Mouse (Mus musculus): ENCODE results near the gene Naif1. TPM values are rescaled to one million over a fixed set of nuclear protein-coding genes. Genes with fewer than 3 reads are reported as not detected.
A peak's percentile ranks its signal among the peaks of the same experiment; 100 is the strongest.

Naif1 gene
- total RNA-seq, 1 experiment from 2014 or later: 4.3 TPM

DNA sequence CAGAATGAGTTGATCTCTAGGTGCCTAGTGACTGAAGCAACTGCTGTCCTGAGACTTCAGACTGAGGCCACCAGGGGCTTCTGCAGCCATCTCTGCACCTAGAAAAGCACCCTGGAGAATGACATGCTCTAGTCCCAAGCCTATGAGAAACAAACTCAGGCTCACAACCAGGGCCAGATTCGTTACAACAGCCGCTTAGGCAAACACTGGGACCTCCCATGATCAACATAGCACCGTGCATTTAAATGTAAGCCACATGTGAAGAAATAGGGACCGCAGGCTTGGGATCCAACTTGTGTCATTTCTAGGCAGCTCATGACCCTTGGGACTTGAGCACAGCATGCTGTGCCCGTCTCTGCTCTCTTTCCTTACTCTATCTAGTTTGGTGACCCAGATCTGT, 22.5 kb upstream of the Naif1 start:
- no peak for DNase-seq

DNA sequence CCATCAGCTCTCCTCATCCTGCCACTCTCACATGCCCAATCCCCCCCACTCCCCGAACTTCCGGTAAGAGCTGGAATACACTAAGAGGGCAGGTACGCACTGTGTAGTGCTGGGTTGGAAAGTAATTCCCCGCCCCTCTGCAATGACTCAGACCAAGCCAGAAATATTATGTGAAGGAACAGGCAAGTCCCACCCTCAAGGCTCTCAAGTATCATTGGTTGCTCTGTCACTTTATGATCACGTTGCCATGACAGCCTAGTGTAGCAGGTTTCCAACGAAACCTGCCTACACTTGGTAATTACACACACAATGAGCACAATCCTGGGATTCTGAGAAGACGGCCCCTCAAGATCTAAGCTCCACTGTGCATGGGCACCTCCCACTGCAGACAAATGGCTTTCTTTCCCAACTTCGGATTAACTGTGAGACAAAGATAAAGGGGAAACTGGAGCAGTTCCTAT, 22.0 kb upstream of the Naif1 start:
- DNase-seq: peak; percentile 74

DNA sequence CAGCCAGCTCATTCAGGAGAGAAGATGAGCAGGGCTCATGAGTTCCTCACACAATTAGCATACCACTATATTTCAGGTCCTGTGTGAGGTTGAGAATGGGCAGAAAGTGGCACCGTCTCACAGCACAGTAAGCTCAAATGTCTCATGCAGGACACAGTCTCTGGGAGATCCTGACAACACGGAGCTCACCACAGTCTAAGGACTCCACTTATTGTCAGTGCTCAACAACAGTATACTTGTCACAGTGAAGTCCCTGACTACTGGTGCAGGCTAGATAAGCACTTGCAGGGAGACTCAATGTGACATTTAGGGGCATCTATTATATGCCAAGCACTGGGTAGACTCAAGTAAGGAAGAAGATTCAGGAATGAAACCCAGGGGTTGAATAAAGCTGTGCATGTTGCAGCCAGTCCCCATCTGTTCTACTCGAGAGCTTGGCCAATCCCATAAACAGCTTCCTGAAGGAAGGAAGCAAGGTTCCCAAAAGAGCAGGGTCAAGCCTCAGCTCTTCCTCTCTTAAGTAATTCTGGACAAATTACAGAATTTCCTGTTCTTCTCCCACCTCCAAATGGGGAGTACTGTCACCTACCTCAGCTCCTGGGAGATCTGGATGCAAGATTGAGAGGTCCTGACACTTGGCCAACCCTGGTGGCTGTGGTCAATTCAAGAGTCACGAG, 20.9 kb upstream of the Naif1 start:
- DNase-seq: no peak

DNA sequence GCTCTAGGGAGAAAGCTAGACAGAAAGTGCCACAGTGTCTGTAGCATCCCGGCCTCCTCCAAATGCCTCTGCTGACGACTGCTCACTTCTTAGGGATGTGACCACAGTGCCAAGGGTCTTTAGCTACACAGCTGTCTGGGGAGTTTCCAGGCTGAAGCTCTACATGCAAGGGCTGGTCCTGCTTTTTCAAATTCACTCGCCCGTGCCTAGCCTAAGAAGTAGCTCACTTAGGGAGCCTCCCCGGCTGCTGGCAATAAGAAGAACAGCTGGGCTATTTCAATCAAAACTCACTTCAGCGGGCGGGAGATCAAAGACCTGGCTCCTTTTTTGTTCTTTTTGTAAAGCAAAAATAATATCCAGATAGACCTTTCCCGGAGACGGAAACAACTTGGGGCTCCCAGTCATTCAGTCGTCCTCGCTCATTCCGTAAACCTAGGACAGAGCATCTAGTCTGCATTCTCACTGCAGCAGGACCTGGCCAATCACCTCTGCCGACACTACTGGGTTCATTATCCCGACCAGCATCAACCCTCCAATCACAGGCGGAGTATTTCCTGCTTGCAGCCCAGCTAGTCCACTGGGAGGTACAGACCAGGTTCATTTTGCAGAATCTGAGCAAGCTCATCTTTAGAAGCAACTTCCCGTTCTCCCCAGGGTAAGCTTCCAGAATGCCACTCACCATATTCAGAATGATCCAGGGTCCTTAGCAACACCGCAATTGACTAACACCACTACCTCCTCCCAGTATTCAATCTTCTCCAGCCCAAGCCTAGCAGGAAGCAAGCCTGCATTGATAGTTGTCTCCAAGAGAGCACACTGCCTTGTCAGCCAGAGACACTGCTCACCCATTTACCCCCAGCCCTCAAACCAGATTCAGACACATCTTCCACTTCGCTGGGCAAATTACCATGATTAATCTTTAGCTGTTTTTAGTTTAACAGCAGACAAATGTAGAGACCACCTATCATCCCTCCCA, 19.3 kb upstream of the Naif1 start:
- peak; percentile 86 for DNase-seq

DNA sequence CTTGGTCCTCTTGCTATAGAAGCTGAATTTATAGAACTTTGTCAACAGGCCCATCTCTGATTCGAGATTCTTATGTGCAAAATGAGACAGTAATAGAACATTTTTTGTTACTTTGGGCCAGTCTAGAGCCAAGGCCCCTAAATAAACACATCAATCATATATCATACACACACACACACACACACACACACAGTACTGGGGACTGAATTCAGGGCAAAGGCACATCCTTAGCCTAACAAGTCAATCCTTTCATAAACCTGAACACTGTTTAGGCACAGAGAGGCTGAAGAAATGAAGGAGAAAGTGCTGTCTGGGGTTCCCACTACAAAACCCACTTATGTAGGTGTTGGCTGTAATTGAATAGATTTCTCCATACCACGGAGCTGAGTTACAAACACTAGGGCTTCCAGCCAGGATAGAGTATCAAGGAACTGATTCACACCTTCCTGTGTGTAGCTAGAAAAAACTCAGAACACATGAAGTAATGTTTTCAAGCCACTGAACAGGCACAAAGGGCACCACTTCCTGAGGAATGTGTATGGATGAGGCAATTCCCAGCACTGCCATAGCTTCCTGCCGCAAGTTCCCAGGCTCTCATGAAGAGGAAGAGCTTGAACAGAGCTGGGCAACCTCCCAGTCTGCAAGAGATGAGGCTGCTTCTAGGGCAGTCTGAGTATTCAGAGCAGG, 13.4 kb upstream of the Naif1 start:
- peak; percentile 44 for DNase-seq

DNA sequence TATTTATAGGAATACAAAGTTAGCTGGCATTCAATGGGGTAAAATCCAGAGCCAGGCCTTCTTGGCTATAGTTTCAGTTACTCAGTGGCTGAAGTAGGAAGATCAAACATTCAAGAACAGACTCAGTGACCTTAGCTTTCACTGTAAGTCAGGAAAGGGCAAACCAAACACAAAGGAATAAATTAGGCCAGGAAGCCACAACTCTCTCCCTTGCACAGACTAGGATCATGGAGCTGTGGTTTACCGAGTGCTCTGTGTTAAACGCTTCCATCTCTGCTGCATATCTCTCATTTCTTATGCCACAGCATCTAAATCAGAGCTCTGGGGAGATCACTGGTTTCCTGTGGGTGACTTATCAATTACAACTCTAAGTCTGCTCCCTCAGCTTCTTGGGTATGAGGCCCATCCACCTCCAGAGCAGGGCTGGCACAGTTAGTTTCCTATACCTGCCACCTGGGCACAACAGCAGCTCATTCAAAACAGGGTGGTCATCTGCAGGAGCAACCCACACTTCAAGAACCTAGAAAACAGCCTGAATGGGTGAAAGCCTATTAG, 12.6 kb upstream of the Naif1 start:
- DNase-seq: no peak

DNA sequence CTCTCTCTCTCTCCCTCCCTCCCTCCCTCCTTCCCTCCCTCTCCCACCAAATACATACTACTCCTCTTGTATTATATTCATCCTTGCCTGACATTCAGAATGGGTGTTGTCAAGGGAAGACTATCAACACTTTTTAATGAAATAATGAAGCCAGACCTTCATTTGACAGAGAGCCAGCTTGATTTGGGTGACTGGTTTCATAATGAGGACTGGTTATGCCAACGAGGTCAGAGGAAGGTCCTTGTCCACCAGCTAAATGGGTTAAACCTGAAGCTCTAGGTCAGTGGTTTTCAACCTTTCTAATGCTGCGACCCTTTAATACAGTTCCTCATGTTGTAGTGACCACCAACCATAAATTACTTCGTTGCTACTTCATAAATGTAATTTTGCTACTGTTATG, 11.5 kb upstream of the Naif1 start:
- DNase-seq: no peak

DNA sequence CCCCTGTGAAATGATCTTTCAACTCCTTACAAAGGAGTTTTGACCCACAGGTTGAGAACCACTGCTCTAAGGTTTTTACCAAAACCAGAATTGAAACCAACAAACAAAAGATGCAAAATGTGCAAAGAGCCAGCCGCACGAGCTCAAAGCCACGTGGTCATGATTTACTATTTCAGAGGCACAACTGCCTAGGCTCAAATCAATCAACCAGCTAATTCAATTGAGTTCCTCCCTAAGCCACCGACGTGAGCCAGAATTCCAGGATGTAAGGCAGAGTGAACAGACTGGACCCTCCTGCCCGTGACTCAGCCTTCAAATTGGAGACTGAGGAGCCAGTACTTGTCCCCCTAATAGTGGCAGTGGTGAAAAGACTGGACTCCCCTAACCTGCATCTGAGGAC, 11.1 kb upstream of the Naif1 start:
- DNase-seq: peak; percentile 15

DNA sequence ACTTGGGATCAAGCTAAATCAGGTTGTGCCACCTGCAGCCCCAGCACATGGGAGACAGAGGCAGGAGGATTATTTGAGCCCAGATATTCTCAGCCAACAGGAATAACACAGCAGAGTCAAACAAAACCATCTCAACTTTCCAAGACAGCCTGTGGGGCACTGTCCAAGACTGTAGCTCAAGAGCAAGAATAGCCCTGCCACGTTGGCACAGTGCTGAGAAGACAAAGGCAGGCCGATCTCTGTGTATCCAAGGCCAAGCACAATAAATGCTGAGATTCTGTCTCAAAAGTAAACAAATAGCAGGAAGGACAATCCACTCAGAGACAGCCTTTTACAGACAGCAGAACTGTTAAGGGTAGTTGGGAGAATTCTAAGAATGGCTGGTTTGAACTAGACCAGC, 10.1 kb upstream of the Naif1 start:
- no peak for DNase-seq

DNA sequence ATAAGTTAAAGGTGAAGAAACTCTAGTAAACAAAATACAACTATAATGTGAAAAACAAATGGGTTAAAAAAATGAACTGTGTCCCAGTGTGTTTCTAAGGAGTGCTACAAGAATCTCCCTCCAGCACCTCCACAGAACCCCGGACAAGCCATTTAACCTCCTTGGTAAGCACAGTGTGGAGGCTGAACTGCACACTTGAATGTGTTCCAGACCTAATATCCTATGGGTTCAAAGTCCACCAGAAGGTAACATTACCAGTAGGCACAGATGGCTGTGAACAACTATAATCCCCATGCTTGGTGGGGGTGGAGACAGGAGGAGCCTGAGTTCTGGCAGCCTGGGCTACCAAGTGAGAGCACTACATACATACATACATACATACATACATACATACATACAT, 9.6 kb upstream of the Naif1 start:
- DNase-seq: no peak

DNA sequence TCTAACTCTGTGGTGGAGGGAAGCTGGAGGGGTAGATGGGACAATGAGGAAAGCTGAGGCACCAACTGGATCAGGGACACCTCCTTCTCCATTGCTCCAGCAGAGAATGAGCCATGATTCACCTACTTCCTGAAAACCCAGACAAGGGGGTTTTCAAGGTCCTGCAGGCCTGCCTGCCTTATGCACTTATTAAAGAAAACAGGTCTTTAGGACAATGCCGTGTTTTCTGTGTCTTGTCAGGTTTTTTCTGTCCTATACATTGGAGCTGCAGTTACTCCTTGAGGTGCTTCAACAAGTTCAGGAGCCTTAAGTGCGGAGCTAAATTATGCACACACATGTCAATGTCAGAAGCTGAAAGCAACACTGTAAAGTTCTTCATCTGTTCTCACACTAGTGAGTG, 8.7 kb upstream of the Naif1 start:
- peak; percentile 14 for DNase-seq

DNA sequence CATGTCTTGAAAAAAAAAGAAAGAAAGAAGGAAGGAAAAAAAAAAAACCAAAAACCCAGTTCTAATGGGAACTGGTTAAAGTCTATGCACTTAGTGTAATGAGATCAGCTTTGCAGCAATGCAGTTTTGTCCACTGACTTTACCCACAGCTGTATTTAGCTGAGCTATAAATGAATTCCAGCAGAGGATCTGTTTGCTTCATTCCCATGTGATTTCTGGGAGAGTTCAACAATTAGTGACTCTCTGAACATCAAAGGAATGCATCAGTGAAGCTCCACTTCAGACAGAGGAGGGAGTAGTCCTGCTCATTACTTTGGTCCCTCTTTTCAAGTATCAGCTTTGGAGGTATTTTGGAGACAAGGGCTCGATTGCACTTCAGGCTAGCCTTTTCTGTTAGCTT, 4.7 kb upstream of the Naif1 start:
- no peak for DNase-seq

DNA sequence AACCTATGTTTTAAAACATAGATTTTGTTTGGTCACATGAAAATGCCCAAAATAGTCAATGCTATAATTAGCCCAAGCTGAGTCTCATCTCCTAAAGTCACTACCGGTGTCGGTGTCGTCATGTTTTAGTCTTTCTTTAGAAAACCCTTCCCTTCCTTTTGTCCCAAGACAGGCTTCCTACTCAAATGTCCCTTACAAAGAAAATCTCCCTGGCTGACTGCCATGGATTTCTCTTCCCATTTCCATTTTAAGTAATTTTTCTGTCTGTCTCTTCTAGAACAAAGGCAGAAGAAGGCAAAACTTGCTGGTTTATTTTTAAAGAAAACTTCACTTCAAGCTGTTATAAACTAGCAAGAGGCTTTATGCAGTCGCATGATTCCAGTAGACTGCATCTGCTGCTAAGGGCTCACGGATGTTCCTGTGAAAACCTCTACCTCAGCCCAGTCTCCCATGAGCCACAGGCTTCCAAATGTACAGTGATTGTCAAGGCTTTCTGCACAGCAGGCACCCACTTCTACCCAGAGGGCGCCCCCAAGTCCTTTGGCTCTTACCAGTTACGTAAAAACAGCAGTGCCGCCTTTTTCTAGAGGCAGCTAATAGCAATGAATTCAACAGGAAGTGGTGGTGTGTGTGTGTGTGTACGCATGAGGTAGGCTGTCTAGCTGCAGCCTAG, 2.9 kb upstream of the Naif1 start:
- DNase-seq: peak; percentile 40

DNA sequence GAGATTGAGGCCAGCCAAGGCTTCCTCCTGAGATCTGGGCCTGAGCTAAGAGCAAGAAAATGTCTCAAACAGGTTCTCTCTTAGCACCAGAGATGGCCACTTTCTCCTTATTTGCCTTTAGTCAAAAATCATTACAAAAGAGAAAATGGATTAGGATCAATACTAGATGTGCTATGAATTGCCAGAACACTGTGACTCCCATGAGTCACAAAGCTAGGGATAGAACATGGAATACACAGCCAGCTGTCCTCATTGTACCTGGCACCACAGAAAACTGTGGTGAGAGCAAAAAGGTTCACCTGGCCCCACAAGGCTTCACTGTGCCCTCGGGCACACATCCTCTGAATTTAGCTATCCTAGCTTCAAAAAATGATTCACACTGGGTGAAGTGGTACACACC, 1.8 kb upstream of the Naif1 start:
- DNase-seq: no peak

DNA sequence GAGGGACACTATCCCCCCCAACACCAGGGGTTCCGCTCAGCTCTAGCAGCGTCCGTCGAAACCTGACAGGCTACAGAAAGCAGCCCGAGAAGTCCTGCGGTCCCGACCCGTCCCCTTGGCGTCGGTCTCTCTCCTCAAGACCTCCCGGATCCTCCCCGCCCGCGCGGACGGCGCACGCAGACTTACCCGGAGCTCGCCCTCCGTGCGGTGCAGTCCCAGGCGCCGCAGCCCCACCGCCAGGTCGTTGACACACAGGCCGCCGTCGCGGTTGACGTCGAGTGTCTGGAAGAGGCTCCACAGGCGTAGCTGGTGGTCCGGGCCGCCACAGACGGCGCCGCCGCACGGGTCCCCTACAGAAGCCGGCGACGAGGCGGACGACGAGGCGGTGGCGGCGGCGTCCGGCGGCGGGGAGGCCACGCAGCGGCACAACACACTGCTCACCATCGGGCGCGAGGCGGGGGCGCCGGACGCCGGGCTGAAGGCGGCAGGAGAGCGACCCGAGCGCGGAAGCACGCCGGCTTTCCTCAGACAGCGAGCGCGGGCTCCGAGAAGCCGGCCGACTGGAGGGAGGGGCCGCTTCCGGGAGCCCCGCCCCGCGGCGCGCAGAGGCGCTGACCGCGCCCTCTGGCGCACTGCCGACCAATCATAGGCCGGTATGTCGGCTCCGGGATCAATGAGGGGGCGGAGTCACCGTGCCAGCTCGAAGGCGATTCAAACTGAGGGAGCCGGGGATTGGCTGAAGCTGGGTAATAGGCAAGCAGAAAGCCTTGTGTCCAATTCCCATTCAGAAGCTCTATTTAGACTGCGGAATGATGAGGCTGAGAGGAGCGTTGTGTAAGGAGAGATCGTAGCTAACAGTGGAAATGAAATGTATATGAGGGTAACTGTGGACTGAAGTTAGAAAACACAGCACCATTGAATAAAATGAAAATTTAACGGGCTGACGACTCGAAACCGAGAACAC, 906 bp downstream of the Naif1 start, which contains the start of gene Slc25a25:
TSS of gene Slc25a25 (minus strand) at position 565 of the 964 bp plus-strand sequence.
- DNase-seq: peak; percentile 99

DNA sequence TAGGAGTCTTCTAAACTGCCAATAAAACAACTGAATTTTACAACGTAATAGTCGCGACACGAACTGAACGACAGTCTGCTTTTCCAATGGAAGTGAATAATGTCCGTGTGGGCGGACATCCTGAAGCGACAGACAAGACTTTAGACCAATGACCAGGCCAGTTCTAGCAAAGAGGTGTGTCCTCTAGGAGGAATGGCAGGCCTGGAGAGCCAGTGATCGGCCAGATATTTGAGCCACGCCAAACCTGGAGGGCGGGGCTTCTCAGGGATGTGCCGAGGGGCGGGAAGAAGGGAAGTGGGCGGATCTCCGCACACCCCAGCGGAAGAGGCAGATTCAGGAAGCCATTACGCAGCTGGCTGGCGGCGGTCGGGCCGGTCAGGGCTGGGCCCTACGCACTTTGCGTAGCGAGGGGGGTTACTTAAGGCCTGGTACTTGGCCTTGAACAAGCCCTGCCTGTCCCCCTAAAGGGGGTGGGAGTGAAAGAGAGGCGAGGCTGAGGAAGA, 1.7 kb downstream of the Naif1 start:
- DNase-seq: peak; percentile 99

DNA sequence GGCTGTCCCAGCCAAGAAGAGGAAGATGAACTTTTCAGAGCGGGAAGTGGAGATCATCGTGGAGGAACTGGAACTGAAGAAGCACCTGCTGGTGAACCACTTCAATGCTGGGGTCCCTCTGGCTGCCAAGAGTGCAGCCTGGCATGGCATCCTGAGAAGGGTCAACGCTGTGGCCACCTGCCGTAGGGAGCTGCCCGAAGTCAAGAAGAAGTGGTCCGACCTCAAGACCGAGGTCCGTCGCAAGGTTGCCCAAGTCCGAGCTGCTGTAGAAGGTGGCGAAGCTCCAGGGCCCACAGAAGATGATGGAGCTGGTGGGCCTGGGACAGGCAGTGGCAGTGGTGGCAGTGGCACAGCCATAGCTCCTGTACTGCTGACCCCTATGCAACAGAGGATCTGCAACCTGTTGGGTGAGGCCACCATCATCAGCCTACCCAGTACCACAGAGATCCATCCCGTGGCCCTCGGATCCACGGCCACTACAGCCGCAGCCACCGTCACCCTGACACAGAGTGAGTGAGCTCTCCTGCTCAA, 2.2 kb downstream of the Naif1 start:
- peak; percentile 20 for DNase-seq

DNA sequence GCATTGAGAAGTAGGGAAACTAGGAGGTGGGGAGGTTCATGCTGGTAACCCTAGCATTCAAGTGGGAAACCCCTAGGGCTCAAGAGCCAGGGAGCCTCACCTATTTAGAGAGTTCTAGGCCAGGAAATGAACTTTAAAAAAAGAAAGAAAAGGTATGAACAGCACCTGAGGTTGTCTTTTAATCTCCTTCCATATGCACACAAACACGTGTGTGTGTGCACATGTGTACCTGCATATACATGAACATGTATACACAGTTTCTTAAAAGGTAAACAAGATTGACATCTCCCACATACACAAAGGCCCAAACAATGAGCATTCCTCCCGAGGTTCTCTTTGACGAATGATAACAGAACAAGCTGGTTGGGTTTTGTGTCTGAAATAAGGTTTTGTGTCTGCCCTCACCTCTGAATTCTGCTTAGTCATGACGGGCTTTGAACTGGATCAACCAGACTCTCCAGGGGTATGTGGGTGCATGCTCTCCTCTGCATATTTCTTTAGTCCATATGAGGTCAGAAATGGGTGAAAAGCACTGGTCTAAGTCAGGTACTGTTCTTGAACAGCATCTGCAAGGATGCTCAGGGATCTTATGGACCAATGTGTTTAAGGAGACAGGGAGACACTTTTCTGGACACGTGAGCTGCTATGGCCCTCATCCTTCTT, 3.5 kb downstream of the Naif1 start:
- no peak for DNase-seq

DNA sequence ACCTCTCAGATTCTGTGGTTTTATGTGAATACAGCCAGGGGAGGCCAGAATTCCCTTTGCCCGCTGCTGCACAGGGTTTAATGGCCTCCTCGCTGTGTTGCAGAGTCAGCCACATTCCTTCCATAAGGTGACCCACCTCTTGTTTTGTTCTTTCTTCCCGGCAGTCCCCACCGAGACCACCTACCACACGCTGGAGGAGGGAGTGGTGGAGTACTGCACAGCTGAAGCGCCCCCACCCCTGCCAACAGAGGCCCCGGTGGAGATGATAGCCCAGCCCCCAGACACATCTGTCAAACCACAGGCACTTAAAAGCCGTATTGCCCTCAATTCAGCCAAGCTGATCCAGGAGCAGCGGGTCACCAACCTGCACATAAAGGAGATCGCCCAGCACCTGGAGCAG, 4.4 kb downstream of the Naif1 start:
- DNase-seq: no peak

DNA sequence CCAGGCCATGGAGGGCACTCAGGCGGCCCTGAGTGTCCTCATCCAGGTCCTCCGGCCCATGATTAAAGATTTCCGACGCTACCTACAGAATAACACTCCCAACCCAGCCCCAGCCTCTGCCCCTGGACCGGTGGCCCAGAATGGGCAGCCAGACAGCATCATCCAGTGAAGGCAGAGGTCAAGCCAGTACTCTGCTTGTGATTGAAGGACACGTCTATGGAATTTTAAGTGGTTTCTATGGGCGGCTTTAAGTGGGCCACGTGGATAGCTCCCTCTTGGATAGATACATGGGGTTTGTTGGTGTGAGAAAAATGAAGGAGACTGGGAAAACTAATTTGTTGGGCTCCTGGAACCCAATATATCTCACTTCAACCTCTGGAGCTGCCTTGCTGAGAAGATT, 4.8 kb downstream of the Naif1 start:
- DNase-seq: no peak
